Mouse (Mus musculus) intestine, embryonic 14.5 days (tissue): Measurements from ENCODE around the gene Fxyd7. TPM values are rescaled to one million over a fixed set of nuclear protein-coding genes. Genes with fewer than 3 reads are reported as not detected.

ENCODE experiments used
- ATAC-seq: fragments of 200-750 bp; cut with Nextera tagmentation; replicated peaks from 2 replicates; pipeline ENCODE4 v1.8.0; 2017; ENCODE audit warnings: low read depth, moderate number of reproducible peaks, moderate TSS enrichment, moderate library complexity; ENCODE audit not compliant: low FRiP score, low TSS enrichment
- DNase-seq: peaks from one replicate; pipeline ENCODE4 v3.0.0-alpha.2; 2018; ENCODE audit warnings: low spot score
- H3K27ac ChIP-seq: fragments of 300-500 bp; sonication (generic); 2 replicates; pipeline ENCODE4 v1.5.1; 2014; ENCODE audit warnings: low read depth, mild to moderate bottlenecking, control low read depth
- H3K27me3 ChIP-seq: fragments of 300-500 bp; sonication (generic); replicated peaks from 2 replicates; pipeline ENCODE4 v1.6.1; 2014; ENCODE audit warnings: low read length, control low read depth; ENCODE audit not compliant: control insufficient read depth, insufficient read depth
- H3K36me3 ChIP-seq: fragments of 300-500 bp; sonication (generic); 2 replicates; pipeline ENCODE4 v1.6.1; 2014; ENCODE audit warnings: low read length, control low read depth; ENCODE audit not compliant: control insufficient read depth, insufficient read depth
- H3K4me1 ChIP-seq: fragments of 300-500 bp; sonication (generic); replicated peaks from 2 replicates; pipeline ENCODE4 v1.6.1; 2014; ENCODE audit warnings: low read length, control low read depth, mixed read lengths; ENCODE audit not compliant: control insufficient read depth, insufficient read depth
- H3K4me2 ChIP-seq: fragments of 300-500 bp; sonication (generic); 2 replicates; pipeline ENCODE4 v1.6.1; 2014; ENCODE audit warnings: low read length
- H3K4me3 ChIP-seq: fragments of 300-500 bp; sonication (generic); 2 replicates; pipeline ENCODE4 v1.5.1; 2014; ENCODE audit warnings: low read depth, low read length, control low read depth, mixed read lengths
- H3K9ac ChIP-seq: fragments of 300-500 bp; sonication (generic); 2 replicates; pipeline ENCODE4 v1.6.1; 2014; ENCODE audit warnings: mild to moderate bottlenecking, low read length
- H3K9me3 ChIP-seq: fragments of 300-500 bp; sonication (generic); 2 replicates; pipeline ENCODE4 v1.6.1; 2016; ENCODE audit warnings: low read length, control low read depth; ENCODE audit not compliant: control insufficient read depth
- WGBS: fragments of 180-500 bp; shearing (Covaris S2); extraction: QIAGEN DNeasy Blood & Tissue Kit; methylation state at CpG from one replicate; pipeline ENCODE4 v1.1.7; 2014; 5-methylcytosine and 5-hydroxymethylcytosine counted together
- polyA plus RNA-seq: library from polyadenylated mRNA; unstranded; fragments of >200 nt; fragmentation: Nextera tagmentation; extraction: Ambion mirVana; gene quantifications from 2 replicates; pipeline ENCODE4 v1.2.1, GENCODE M21; 2014

Gene Fxyd7
- polyA plus RNA-seq, 1 experiment from 2014 or later, result 23.0 TPM

- Histone ChIP-seq H3K9ac (no peak overlapping the region), H3K27me3 (peaks cover 56% of the 10 kb centered on the region), H3K27ac (no peak overlapping the region), H3K4me1 (peaks cover 56% of the 10 kb centered on the region), H3K4me2 (peak overlapping the region; percentile 41), H3K36me3 (no peaks in the 10 kb centered on the region), H3K4me3 (peak overlapping the region; percentile 10; the same call in 1 of the 2 replicates), H3K9me3 (no peaks in the 10 kb centered on the region)
- ATAC-seq, result no peak
- 6% methylated on average over 22 of the region's 22 CpGs for WGBS
- no peak for DNase-seq
Observed at GRCm38 (mm10) chr7:31052251-31052635, 976 bp upstream of the Fxyd7 start.

- Histone ChIP-seq H3K4me3 (peak overlapping the region; percentile 16; the same call in 1 of the 2 replicates), H3K4me2 (peak overlapping the region; percentile 41), H3K27me3 (peaks cover 56% of the 10 kb centered on the region), H3K4me1 (peaks cover 55% of the 10 kb centered on the region), H3K36me3 (no peaks in the 10 kb centered on the region), H3K9me3 (no peaks in the 10 kb centered on the region), H3K27ac (no peak overlapping the region), H3K9ac (0 out of 2 replicates have a peak overlapping the region, but pooled peaks have one; percentile 8)
- ATAC-seq (no peak), DNase-seq (no peak)
- WGBS, result 7% methylated on average over 9 of the region's 9 CpGs
Observed at GRCm38 (mm10) chr7:31050921-31051320, 346 bp downstream of the Fxyd7 start.

GRCm38 (mm10) chr7:31050487-31050886 is 780 bp downstream of the Fxyd7 start:
- DNase-seq (no peak), ATAC-seq (no peak)
- Histone ChIP-seq H3K36me3 (no peaks in the 10 kb centered on the region), H3K4me3 (0 out of 2 replicates have a peak overlapping the region, but pooled peaks have one; percentile 16), H3K9me3 (no peaks in the 10 kb centered on the region), H3K27me3 (peaks cover 56% of the 10 kb centered on the region), H3K9ac (0 out of 2 replicates have a peak overlapping the region, but pooled peaks have one; percentile 8), H3K4me2 (peak overlapping the region; percentile 41), H3K4me1 (peaks cover 52% of the 10 kb centered on the region), H3K27ac (no peak overlapping the region)
- under 1% methylated on average over 6 of the region's 6 CpGs for WGBS

GRCm38 (mm10) chr7:31049846-31050281 is 1.4 kb downstream of the Fxyd7 start:
- no peaks in the 10 kb centered on the region for H3K9me3 ChIP-seq
- no peak overlapping the region for H3K9ac ChIP-seq
- peaks cover 46% of the 10 kb centered on the region for H3K4me1 ChIP-seq
- no peak for DNase-seq
- peak overlapping the region; percentile 41 for H3K4me2 ChIP-seq
- H3K36me3 ChIP-seq, result no peaks in the 10 kb centered on the region
- 1% methylated on average over 12 of the region's 15 CpGs for WGBS
- H3K4me3 ChIP-seq, result 0 out of 2 replicates have a peak overlapping the region, but pooled peaks have one; percentile 16
- H3K27ac ChIP-seq, result no peak overlapping the region
- ATAC-seq, result no peak
- peaks cover 59% of the 10 kb centered on the region for H3K27me3 ChIP-seq

GRCm38 (mm10) chr7:31049135-31049845 is 2.0 kb downstream of the Fxyd7 start:
- no peaks in the 10 kb centered on the region for H3K9me3 ChIP-seq
- peak overlapping the region; percentile 41 for H3K4me2 ChIP-seq
- H3K27ac ChIP-seq, result no peak overlapping the region
- WGBS, result 17% methylated on average over 5 of the region's 5 CpGs
- ATAC-seq, result no peak
- peaks cover 61% of the 10 kb centered on the region for H3K27me3 ChIP-seq
- H3K4me1 ChIP-seq, result peaks cover 40% of the 10 kb centered on the region
- DNase-seq, result no peak
- no peaks in the 10 kb centered on the region for H3K36me3 ChIP-seq
- no peak overlapping the region for H3K9ac ChIP-seq
- 0 out of 2 replicates have a peak overlapping the region, but pooled peaks have one; percentile 16 for H3K4me3 ChIP-seq

GRCm38 (mm10) chr7:31042431-31042910 is 8.8 kb downstream of the Fxyd7 start, which contains the start of gene Fxyd5:
Gene Fxyd5, minus strand, starts transcription at chr7:31042481.
- Histone ChIP-seq H3K9me3 (no peaks in the 10 kb centered on the region), H3K36me3 (no peaks in the 10 kb centered on the region), H3K4me2 (peak within 1 kb of the TSS; percentile 47), H3K4me1 (0 out of 2 replicates have a peak, but pooled peaks cover 7% of the 10 kb centered on the region), H3K9ac (0 out of 2 replicates have a peak within 1 kb of the TSS, but pooled peaks have one; percentile 14), H3K27me3 (peaks cover 25% of the 10 kb centered on the region), H3K27ac (no peak within 1 kb of the TSS), H3K4me3 (peak within 1 kb of the TSS; percentile 30)
- WGBS, result 31% methylated on average over 10 of the region's 10 CpGs
- DNase-seq (no peak), ATAC-seq (no peak)

GRCm38 (mm10) chr7:31041662-31042315 is 9.5 kb downstream of the Fxyd7 start:
- WGBS, result 3% methylated on average over 28 of the region's 28 CpGs
- H3K4me1 ChIP-seq, result 0 out of 2 replicates have a peak, but pooled peaks cover 7% of the 10 kb centered on the region
- DNase-seq, result no peak
- peak overlapping the region; percentile 47 for H3K4me2 ChIP-seq
- H3K4me3 ChIP-seq, result peak overlapping the region; percentile 30
- H3K27me3 ChIP-seq, result peaks cover 25% of the 10 kb centered on the region
- no peaks in the 10 kb centered on the region for H3K9me3 ChIP-seq
- no peak overlapping the region for H3K27ac ChIP-seq
- 0 out of 2 replicates have a peak overlapping the region, but pooled peaks have one; percentile 14 for H3K9ac ChIP-seq
- no peaks in the 10 kb centered on the region for H3K36me3 ChIP-seq
- ATAC-seq, result 0 out of 2 replicates have a peak, but pooled peaks have one; percentile 34

GRCm38 (mm10) chr7:31041023-31041407 is 10.3 kb downstream of the Fxyd7 start:
- no peak for DNase-seq
- WGBS, result 39% methylated on average over 8 of the region's 8 CpGs
- no peak overlapping the region for H3K4me2 ChIP-seq
- no peaks in the 10 kb centered on the region for H3K36me3 ChIP-seq
- H3K9ac ChIP-seq, result no peak overlapping the region
- peaks cover 25% of the 10 kb centered on the region for H3K27me3 ChIP-seq
- H3K4me3 ChIP-seq, result no peak overlapping the region
- H3K4me1 ChIP-seq, result 0 out of 2 replicates have a peak, but pooled peaks cover 7% of the 10 kb centered on the region
- no peaks in the 10 kb centered on the region for H3K9me3 ChIP-seq
- no peak for ATAC-seq
- no peak overlapping the region for H3K27ac ChIP-seq
